Mouse (Mus musculus): ENCODE data around the gene Ttyh3. TPM values are rescaled to one million over a fixed set of nuclear protein-coding genes. Genes with fewer than 3 reads are reported as not detected.

Ttyh3 gene
- polyA plus RNA-seq, 1 experiment: 34.8 TPM

DNA sequence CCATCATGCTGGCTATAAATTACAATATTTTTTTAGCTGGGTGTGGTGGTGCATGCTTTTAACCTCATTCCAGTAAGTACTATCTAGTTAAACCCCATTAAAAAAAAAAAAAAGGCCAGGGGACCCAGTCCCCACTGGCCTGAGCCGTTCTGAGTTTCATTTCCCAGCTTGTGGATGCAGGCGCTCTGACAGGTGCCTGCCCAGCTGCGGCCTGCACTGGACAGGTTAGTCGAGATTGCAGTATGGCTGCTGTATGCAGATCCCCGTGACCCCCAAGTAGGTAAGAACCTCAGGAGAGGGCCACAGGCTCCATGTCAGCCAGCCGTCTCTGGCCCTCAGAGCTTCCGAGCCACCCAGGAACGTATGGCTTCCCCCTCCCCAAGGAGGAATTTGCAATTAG, 12.6 kb upstream of the Ttyh3 start:
- no peak overlapping the region for H3K27ac ChIP-seq (ENCODE audit: control insufficient read depth, insufficient read depth, low read depth, low read length, poor library complexity)
- H3K4me3 ChIP-seq (replicated peaks; ENCODE audit: control insufficient read depth, low read depth, low read length): no peak overlapping the region

DNA sequence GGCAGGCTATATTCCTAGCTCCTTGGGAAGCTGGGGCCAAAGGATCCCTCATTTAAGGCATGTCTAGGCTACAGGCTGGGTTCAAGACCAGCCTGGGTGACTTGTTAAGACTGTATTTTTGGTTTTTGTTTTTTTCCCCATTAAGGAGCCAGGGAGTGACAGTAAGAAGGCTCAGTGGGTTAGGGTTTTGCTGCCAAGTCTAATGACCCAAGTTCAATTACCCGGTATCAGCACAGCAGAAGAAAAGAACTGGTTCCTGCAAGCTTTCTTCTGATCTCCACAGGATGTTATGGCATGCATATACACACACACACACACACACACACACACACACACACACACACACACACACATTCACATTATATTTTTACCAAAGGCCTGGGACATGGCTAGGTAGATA, 11.6 kb upstream of the Ttyh3 start:
- peaks cover 8% of the 10 kb centered on the region for H3K4me1 ChIP-seq (ENCODE audit: control insufficient read depth, insufficient read depth, low read length)
- H3K27ac ChIP-seq (ENCODE audit: control insufficient read depth, insufficient read depth, low read depth, low read length, poor library complexity): no peak overlapping the region
- WGBS: 56% methylated on average over 1 of the region's 1 CpGs
- no peak overlapping the region for H3K4me3 ChIP-seq (replicated peaks; ENCODE audit: control insufficient read depth, low read depth, low read length)
- TF ChIP-seq CTCF (IDR thresholded peaks at IDR 0.05; ENCODE audit: control insufficient read depth, insufficient read depth, low read length): no peak
- no peak for TF ChIP-seq POLR2A (IDR thresholded peaks at IDR 0.05; ENCODE audit: borderline replicate concordance, control insufficient read depth, low read depth, low read length)

More for the DNA sequence above, 12.6 kb upstream of the Ttyh3 start:
- WGBS: 71% methylated on average over 8 of the region's 8 CpGs
- peaks cover 8% of the 10 kb centered on the region for H3K4me1 ChIP-seq (ENCODE audit: control insufficient read depth, insufficient read depth, low read length)
- TF ChIP-seq POLR2A (IDR thresholded peaks at IDR 0.05; ENCODE audit: borderline replicate concordance, control insufficient read depth, low read depth, low read length) (no peak), CTCF (IDR thresholded peaks at IDR 0.05; ENCODE audit: control insufficient read depth, insufficient read depth, low read length) (no peak)

DNA sequence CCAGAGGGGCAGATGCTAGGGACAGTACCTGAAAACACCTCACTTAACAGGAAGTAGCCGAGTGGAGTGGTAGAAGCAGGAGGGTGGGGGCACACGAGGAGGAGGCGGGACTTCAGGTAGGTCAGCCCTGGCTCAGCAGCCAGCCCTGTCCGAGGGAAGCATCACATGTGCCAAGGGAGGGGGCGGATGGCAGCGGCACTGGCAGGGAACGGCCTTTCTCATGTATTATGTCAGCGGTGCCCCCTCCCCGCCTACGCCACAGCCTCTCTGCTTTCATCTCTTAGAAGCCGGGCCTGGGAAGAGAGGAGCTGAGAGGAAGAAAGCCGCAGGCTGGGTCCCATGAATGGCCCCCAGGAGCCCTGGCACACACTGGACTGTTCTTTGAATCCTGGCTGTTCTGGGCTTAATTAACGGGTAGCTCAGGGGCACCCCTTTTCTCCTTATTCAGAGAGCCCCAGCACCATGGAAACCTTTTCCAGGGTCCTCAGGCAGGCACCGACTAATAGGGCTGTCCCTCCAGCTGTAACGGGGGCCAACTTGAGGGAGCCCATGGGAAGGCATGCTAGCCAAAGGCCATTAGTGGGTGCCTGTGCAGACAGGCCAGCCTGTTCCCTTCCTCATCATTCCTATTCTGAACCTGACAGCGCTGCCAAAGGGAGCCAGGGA, 10.9 kb upstream of the Ttyh3 start:
- 70% methylated on average over 16 of the region's 16 CpGs for WGBS
- TF ChIP-seq CTCF (IDR thresholded peaks at IDR 0.05; ENCODE audit: control insufficient read depth, insufficient read depth, low read length) (no peak), POLR2A (IDR thresholded peaks at IDR 0.05; ENCODE audit: borderline replicate concordance, control insufficient read depth, low read depth, low read length) (no peak)
- peaks cover 8% of the 10 kb centered on the region for H3K4me1 ChIP-seq (ENCODE audit: control insufficient read depth, insufficient read depth, low read length)
- H3K4me3 ChIP-seq (replicated peaks; ENCODE audit: control insufficient read depth, low read depth, low read length): no peak overlapping the region
- no peak overlapping the region for H3K27ac ChIP-seq (ENCODE audit: control insufficient read depth, insufficient read depth, low read depth, low read length, poor library complexity)

DNA sequence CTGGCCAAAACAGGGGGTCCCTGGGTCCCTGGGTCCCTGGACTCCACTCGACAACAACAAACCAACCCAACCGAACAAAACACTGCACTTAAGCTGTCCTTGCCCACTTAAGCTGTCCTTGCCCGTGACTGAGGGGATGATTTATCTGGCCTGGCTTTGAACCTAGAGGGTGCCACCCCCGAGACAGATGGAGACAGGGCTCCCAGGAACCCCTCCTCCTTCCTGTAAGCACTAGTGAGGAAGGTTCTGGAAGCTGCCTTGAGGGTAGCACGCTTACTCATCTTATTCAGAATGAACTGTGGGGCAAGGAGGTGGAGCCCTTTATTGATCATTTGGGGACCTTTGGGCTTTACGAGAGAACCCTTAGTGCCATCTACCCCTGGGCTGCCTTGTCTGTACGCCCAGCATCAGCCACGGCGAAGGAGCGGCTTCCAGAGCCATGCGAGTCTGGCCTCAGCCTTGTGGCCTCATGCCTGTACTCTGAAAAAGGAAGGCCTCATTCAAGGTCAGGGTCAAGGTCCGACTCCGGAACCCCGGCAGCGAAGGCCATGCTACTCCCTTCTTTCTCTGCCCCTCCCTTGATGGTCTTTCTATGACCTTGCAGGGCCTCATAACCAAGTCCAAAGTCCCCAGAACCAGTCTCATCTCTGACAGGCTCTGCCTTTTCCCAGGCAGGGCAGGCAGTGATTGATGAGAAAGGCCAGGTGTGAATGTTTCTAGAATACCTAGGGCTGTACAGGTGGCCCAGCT, 5.4 kb upstream of the Ttyh3 start:
- TF ChIP-seq CTCF (IDR thresholded peaks at IDR 0.05; ENCODE audit: control insufficient read depth, insufficient read depth, low read length) (no peak), POLR2A (IDR thresholded peaks at IDR 0.05; ENCODE audit: borderline replicate concordance, control insufficient read depth, low read depth, low read length) (no peak)
- Histone ChIP-seq H3K4me1 (ENCODE audit: control insufficient read depth, insufficient read depth, low read length) (no peaks in the 10 kb centered on the region), H3K27ac (ENCODE audit: control insufficient read depth, insufficient read depth, low read depth, low read length, poor library complexity) (no peak overlapping the region), H3K4me3 (replicated peaks; ENCODE audit: control insufficient read depth, low read depth, low read length) (no peak overlapping the region)
- WGBS: 79% methylated on average over 15 of the region's 15 CpGs

DNA sequence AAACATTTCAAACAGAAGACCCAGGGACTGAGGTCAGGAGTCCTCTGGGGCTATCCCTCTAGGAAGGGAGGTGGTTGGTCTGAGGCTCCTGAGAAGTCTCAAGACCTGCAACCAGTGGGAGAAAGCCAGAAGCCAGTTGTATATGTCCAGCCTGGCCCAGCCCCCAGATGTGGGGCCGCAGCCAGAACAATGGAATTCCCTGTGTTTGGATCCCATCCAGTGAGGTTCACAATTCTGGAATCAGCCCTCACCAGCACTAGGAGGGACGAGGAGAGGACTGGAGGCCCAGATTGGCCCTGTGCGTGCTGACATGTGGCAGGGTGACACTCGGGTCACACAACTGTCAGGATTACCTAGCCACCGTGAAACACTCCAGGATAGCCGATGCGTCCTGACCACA, 3.8 kb upstream of the Ttyh3 start:
- H3K4me3 ChIP-seq (replicated peaks; ENCODE audit: control insufficient read depth, low read depth, low read length): no peak overlapping the region
- H3K27ac ChIP-seq (ENCODE audit: control insufficient read depth, insufficient read depth, low read depth, low read length, poor library complexity): no peak overlapping the region
- H3K4me1 ChIP-seq (ENCODE audit: control insufficient read depth, insufficient read depth, low read length): no peaks in the 10 kb centered on the region
- TF ChIP-seq POLR2A (IDR thresholded peaks at IDR 0.05; ENCODE audit: borderline replicate concordance, control insufficient read depth, low read depth, low read length): no peak
- no peak for TF ChIP-seq CTCF (IDR thresholded peaks at IDR 0.05; ENCODE audit: control insufficient read depth, insufficient read depth, low read length)
- WGBS: 90% methylated on average over 7 of the region's 7 CpGs

DNA sequence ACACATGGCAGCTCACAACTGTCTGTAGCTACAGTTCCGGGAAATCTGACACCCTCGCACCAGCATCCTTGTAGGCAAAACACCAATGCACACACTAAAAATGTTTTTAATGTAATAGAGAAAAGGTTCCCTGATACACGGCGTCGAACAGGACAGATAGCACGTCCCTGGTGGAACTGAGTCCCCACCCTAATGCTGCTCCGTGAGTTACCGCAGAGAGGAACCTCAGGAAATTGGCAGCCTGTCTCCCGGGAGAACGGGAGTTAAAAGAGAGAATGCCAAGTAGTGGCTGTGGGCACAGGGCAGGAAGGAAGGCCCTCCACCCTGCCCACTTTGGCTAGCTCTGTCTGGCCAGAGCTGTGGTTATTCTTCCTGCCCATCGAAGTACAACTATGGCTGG, 2.4 kb upstream of the Ttyh3 start:
- no peaks in the 10 kb centered on the region for H3K4me1 ChIP-seq (ENCODE audit: control insufficient read depth, insufficient read depth, low read length)
- 50% methylated on average over 11 of the region's 11 CpGs for WGBS
- no peak for TF ChIP-seq CTCF (IDR thresholded peaks at IDR 0.05; ENCODE audit: control insufficient read depth, insufficient read depth, low read length)
- no peak for TF ChIP-seq POLR2A (IDR thresholded peaks at IDR 0.05; ENCODE audit: borderline replicate concordance, control insufficient read depth, low read depth, low read length)
- no peak overlapping the region for H3K27ac ChIP-seq (ENCODE audit: control insufficient read depth, insufficient read depth, low read depth, low read length, poor library complexity)
- no peak overlapping the region for H3K4me3 ChIP-seq (replicated peaks; ENCODE audit: control insufficient read depth, low read depth, low read length)

DNA sequence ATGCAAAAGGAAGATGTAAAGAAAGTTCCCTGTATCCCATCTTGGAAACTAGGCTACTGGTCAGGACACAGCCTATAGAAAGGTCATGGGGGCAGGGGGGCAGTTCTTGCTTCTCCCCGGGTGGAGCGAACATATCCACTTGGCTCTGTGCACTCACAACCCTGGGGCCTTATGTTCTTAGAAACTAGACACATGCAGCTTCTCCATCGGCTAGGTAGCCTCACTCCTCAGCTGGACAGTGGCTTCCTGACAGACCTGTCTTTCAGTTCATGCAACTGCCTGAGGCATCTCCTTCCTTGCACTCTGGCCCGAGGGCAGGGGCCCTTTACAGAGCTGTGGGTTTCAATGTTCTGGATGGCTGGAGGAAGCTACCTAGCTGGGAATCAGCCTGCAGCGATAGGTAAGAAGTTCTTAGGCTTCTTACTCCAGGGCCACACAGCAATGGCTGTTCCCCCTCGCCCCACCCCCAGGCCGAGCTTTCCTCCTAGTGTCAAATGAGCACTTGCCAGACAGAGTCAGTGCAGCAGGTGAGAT, 1.1 kb upstream of the Ttyh3 start:
- H3K4me1 ChIP-seq (ENCODE audit: control insufficient read depth, insufficient read depth, low read length): no peaks in the 10 kb centered on the region; the same call in 1 of the 2 replicates
- WGBS: 76% methylated on average over 7 of the region's 7 CpGs
- no peak overlapping the region for H3K4me3 ChIP-seq (replicated peaks; ENCODE audit: control insufficient read depth, low read depth, low read length)
- TF ChIP-seq POLR2A (IDR thresholded peaks at IDR 0.05; ENCODE audit: borderline replicate concordance, control insufficient read depth, low read depth, low read length): no peak
- TF ChIP-seq CTCF (IDR thresholded peaks at IDR 0.05; ENCODE audit: control insufficient read depth, insufficient read depth, low read length): no peak
- H3K27ac ChIP-seq (ENCODE audit: control insufficient read depth, insufficient read depth, low read depth, low read length, poor library complexity): no peak overlapping the region

DNA sequence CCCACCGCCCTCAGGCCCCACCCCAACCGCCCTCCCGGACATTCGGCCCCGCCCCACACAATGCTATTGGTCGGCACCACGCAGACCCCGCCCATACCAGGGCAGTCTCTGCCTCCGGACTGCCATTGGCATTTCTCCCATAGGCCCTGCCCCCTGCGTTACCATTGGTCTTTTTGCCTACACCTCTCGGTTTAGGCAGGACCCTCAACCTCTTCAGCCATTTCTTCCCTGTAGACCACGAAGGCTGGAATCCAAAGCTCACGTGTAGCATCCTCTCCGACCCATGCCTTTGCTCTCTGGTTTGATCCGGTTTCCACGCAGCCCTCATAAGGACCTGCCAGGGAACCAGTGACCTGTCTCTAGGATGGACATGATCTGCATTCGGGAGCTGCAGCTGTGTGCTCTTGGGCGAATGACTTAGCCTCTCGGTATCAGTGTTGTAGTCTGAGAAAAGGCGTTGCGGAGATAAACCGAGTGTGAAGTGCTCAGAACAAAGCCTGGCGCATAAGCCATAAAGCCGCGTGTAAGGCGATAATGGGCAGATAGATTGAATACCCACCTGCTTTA, 353 bp upstream of the Ttyh3 start:
- no peak for TF ChIP-seq CTCF (IDR thresholded peaks at IDR 0.05; ENCODE audit: control insufficient read depth, insufficient read depth, low read length)
- no peak for TF ChIP-seq POLR2A (IDR thresholded peaks at IDR 0.05; ENCODE audit: borderline replicate concordance, control insufficient read depth, low read depth, low read length)
- Histone ChIP-seq H3K4me1 (ENCODE audit: control insufficient read depth, insufficient read depth, low read length) (peaks cover 1% of the 10 kb centered on the region), H3K4me3 (replicated peaks; ENCODE audit: control insufficient read depth, low read depth, low read length) (peak overlapping the region; percentile 54), H3K27ac (ENCODE audit: control insufficient read depth, insufficient read depth, low read depth, low read length, poor library complexity) (no peak overlapping the region)
- 13% methylated on average over 26 of the region's 26 CpGs for WGBS
